Mouse (Mus musculus) frontal cortex, postnatal 10 days (tissue): ENCODE results near the gene R3hdm2.

Source experiments
- DNase-seq, 2 experiments: peaks; one replicate each; pipeline ENCODE4 v3.0.0; 2022; ENCODE audit warnings: low spot score in 2 of 2, mixed read lengths in 1 of 2

The R3hdm2 gene

DNA sequence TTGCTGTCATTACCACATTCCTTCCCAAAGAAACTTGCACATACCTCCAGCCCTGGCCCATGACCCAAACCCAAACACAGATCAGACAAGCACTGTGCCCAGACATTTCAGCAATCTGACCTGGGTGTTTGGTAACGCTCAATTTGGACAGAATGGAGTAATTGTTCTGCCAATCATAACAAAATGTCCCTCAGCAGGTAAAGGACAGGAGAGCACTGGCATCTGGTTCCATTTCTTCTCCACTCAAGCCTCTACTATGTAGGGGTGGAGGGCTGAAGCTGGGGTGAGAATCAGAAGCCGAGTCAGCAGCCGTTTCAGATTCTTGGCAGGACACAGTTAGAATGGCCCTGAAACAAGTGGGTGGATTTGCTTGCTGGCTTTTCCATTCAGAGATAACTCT, 112.0 kb downstream of the R3hdm2 start:
- no peak for DNase-seq

DNA sequence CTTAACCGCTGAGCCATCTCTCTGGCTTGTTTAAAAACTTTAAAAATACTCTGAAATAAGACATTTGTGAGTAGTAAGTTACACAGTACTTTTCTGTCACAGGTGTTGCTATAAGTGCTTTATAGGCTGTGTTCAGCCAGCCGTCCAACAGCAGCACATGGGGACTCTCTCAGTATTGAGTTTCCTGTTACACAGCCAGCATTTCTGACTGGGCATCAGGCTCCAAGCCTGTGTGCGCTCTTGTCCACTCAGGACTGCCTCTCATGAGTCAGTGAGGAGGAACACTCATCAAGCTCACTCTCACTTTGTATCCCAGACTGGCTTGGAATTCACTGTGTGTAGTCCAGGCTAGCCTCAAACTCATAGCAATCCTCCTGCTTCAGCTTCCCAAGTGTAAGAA, 116.0 kb downstream of the R3hdm2 start:
- DNase-seq = no peak

DNA sequence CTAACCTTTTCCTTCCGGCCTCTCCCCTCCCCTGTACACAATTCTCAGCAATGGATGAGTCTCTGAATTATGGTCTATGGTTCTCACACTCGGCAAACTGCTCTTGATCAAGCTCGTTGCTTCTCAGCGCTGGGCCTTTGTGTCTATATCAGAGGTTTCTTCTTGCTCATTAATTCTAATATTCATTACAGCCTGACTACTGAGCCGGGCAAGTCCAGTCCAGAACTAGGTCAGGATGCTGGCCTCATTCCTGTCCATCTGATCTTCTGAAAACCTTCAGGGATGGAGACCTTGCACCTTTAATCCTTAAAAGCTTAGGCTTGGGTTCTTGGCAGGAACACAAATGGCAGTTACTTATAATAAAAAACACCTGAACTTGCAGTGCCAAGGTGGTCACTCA, 119.4 kb downstream of the R3hdm2 start:
- DNase-seq = no peak

DNA sequence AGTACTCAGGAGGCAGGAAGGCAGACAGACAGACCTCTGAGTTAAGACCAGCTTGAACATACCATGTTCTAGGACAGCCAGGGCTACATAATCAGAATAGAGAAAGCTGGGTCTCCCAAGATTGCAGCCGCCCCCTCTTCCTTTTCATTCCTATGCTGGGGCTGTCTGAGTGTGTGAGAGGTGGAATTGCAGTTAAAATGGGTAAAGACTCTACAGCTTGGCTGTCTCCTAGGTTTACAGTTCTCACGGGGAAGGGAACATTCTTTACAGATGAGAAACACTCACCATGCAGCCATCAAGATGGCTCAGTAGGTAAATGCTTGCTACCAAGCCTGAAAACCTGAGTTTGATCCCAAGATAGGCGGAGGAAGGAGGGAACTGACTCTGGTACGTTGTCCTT, 119.9 kb downstream of the R3hdm2 start:
- DNase-seq = no peak

DNA sequence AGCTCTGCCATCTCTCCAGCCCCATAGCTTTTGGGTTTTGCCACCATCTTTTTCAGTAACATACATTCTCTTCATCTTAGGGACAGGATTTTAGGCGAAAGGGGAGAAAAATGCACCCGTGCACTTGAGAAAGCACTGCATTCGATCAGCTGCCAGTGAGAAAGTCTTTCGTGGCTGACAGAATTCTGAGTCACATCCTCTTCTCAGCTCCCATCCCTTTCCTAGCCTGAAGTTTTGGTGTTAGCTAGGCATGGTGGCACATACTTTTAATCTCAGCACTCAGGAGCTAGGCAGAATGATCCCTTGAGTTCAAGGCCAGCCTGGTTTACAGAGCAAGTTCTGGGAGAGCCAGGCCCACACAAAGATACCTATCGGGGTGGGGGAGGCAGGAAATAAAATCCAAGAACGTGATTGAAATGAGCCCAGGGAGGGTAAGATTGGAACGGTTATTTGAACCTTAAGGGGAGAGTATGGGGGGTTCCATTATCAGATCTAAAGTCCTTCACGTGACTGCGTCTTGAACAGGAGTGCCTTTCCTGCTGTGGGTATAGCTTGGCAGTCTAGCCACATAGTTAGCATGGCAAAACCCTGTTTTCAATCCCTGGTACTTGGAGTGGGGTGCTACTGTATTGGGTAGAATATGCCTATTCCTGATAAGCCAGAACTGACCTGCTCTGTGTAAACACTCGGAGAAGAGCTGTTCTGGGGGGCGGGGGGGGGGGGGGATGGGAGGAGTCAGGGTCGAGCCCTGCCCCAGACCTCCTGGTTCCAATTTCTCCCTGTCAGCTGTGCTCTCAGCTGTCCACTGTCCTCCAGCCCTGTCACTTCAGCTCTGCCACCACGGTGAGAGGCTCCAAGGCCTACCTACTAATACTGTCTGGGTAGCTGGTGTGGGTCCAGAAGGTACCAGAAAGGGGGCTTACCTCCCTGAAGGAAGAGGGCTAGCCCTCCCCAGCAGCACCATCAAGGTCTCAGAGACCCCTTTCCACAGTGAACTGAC, 121.1 kb downstream of the R3hdm2 start, which contains the start of gene Stac3:
Gene Stac3 (plus strand): TSS at position 793 of the 1,000 bp plus-strand sequence.
- no peak for DNase-seq

DNA sequence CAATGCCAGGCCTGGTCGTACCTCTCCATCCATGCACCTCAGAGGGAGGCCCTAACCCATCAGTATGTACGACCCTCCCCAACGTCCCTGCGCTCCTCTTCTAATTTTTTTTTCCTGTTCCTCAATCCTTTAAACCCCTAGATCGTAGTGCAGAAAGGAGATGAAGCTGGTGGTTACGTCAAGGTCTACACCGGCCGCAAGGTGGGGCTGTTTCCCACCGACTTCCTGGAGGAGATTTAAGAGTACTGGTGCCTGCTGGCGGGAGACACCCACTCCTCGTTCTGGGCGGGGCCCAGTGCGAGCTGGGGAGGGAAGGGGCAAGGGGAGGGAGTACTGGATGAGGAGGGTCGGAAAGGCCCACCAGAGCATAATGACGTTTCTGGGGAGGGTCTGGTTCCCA, 128.1 kb downstream of the R3hdm2 start:
- DNase-seq = peak; percentile 74

DNA sequence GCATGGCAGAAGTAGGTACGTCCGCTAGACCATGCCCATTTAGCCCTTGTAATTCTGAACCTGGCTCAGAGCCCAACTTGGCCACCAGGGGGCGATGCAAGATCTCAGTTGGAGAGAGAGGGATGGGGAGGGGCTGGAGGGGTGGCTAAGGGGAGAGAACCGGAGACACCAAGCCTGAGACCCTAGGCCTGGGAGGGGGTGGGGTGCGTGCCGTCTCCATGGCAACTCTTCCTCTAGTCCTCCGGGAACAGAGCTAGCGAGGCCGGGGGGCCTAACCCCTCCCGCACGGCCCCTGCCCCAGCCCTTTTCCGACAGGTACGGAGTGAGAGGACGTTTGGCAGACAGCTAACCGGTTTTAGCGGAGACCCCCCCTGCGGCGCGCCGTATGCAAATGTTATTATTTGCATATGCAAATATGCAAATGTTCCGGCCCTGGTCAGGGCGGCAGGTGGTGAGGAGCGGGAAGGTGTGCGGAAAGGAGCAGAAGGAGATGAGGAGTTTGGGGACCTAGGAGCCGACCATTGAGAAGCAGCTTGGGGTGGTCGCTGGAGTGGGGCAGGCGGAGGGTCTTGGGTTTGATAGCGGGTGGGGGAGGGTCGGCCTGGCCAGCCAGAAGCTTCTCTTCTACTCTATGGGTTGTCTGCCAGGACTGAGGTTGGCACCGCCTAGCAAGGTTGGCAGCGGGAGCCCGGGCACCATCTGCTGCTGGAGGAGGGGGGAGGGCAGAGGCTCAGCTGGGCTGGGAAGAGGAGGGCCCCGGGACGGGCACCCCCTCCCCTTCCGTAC, 129.1 kb downstream of the R3hdm2 start:
- DNase-seq = peak; percentile 79 to 86

DNA sequence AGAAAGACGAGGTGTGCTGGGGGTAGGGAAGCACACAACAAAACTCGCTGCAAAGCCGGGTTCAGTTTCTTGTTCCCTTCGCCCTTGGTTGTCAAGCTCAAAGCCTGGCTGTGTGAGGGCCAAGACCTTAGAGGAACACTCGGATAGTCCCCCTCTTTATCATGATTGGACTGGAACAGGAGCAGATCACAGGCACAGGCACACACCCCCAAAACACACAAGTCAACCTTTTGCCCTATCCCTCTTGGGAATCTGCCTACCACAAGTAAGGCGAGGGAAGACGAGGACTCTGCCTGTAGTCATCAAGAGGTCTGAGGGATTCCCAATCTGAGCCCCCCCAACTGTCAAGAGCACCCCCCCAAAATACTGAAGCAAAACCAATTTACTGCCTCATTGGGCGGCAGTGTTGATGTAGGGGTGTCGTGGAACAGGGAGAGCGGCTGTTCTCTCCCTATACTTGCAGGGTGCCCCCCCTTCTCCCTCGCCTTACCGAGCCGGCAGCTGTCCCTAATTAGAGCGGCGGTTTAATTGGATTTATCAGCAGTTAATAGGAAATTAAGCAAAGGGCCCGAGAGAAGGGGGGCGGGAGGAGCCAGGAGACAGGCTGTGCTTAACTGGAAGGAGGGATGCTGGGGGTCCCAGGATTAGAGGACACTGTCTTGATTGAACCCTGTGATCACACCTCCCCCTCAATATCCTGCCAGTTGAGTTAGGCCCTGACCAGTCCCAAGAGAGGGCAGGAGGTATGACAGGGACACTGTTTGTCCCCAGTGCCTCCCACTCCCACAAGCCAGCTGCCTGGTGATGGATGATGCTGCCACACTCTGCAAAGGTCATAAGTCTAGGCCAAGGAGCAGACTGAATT, 129.9 kb downstream of the R3hdm2 start:
- DNase-seq = no peak

DNA sequence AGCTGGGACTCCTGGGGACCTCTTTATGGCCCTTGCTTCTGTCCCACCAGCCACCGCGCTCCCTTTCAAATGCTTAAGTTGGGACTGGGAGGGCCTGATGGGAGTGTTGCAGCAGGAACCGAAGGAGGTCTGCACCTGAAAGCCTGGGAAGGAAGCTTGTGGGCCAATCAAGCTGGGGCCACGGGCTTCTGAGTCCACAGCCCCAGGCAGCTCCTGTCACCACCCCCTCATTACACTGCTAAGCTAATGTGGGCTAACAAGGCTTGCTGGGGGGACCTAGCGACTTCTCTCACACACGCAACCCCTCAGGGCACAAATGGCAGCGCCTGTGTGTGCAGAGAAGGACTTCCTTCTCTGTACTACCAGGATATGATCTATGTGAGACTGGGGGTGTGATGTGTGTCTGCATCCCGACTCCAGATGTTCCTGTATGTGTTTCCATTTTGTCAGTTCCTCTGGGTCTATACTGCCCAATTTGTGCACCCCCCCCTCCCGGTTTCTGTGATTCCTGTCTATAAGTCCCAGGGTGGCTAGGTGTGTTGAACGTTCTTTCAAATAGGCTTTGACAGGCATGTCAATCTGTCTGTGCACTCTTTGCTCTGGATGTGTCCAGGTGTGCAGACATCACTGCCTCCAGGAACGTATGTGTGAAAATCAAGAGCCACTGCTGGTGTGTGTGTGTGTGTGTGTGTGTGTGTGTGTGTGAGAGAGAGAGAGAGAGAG, 130.9 kb downstream of the R3hdm2 start:
- DNase-seq = no peak

DNA sequence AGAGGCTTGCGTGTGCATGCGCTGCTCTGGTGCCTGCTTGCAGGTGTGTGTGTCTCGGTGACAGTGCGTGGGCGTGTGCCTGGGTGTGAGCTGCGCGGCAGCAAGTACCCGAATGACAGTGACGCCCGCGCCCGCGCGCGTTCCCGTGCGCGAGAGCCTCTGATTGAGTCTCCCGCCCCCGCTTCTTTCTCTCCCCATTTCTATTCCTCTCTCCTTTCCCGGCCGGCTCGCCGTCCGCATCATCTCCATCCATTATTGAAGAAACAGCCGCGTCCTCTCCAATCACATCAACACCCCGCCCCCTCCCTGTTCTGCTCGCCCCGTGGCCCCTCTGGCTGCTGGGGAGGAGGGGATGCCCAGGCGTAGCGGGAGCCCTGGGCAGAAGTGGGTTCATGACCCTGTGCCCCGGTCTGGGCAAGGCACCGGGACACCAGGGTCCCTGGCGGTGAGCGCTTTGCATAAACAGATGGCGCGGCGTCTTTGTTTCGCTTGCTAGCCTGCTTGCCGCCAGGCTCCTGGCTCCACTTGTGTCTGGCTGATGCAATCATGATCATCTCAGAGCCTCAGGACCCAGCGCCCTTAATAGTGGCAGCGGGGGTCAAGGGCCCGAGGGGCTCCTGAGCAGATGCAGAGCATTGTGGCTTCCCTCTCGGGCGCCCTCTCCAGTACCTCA, 131.6 kb downstream of the R3hdm2 start:
- DNase-seq = peak; percentile 82 to 89

DNA sequence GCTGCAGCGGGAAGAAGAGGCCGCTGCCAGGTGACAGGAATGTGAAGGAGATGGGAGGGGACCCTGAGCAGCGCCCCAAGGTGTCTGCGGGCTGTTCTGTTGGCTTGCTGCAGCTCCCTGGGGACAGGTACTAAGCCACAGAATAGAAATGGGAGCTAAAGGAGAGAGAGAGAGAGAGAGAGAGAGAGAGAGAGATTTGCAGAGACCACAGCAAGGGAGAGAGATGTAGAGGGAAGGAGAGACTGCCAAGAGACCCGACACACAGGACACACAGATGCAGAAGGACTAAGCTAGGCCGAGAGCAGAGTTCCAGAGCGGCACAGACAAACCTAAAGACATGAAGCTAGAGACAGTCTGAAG, 132.2 kb downstream of the R3hdm2 start:
- DNase-seq = no peak

DNA sequence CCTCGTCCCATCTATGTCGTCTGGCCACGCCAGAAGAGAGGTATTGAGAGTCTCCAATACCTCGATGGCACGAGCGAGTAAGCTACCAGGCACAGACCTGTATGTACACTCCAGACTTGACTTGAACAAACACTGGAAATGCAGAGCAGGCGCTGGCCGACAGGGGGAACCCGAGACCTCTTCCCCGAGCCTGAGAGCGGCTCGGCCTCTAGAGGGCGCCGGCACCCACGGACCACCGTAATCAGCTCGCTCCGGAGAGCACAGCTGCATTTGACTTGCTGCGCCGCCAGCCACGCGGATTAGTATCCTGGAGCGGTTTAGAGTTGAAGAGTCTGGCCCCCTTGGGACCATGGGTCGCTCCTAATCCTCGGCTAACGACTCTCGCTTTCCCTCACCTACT, 132.7 kb downstream of the R3hdm2 start:
- peak; percentile 82 to 94 for DNase-seq

DNA sequence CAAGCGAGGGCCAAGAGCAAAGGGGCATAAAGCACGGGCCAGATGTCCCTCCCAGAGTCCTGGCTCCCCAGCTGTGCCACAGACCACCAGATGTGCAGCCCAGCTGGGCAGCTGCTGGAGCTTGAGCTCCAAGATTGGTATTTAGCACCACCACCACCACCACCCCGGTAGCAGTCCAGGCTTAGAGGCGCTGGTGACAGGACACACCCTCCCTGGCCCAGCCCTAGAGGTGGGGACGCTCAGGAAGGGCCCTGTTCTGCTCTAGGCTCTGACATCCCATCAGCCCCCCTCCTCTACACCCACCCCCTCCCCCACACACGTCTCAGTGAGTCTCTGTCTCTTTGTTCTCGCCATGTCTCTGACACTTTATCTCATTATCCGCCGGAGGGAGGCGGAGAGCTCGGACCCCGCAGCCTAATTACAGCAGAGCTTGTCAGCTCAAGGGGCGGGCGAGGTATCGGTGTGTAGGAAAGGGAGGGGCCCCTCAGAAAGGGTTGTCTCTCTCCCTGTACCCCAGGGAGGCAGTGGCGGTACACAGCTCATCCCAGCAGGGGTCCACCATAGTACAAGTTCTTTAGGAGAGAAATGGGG, 133.5 kb downstream of the R3hdm2 start:
- no peak for DNase-seq

DNA sequence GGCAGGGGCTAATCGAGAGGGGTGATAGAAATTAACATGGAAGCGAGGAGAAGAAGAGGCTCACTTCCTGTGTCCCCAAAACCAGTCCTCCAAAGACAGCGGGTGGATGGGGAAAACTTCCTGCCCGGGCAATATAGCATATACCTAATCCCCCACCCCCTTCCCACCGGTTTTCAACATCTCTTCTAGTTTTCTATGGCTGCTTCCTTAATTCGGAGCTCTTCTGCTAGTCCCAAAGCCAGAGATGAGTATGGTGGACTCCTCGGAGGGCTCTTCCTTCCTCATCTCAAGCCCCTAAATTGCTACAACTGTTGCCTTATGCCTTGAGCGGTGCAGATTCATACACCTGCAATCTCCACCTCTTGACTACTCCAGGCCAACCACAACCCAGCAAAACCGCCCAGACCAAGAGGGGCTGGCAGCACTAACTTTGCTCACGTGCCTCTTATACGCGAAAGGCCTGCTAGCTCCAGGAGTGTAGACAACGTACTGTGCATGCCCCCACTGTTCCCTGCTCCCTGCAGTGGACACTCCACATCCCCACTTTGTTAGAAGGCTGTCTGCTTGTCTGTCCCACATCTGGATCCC, 134.1 kb downstream of the R3hdm2 start:
- DNase-seq = no peak

DNA sequence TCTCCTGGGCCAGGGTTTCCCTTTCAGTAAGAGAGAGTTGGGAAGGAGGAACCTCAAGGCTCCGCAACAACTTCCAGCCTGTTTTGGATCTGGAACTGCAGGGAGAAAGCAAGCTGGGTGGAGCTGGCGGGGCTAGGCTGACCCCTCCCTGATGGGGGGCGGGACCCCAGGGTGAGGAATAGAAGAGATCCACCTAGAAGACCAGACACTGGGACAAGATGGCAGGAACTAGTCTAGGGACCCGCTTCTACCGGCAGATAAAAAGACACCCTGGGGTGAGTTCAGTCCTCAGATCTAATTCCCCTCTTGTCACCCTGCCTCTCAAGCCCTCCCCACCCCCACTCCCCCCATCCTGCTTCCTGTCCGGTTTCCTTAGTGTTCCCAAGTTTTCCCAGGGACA, 134.6 kb downstream of the R3hdm2 start, which contains the start of gene Ndufa4l2:
Gene Ndufa4l2 (plus strand): TSS at position 204 of the 400 bp plus-strand sequence.
- DNase-seq = no peak

DNA sequence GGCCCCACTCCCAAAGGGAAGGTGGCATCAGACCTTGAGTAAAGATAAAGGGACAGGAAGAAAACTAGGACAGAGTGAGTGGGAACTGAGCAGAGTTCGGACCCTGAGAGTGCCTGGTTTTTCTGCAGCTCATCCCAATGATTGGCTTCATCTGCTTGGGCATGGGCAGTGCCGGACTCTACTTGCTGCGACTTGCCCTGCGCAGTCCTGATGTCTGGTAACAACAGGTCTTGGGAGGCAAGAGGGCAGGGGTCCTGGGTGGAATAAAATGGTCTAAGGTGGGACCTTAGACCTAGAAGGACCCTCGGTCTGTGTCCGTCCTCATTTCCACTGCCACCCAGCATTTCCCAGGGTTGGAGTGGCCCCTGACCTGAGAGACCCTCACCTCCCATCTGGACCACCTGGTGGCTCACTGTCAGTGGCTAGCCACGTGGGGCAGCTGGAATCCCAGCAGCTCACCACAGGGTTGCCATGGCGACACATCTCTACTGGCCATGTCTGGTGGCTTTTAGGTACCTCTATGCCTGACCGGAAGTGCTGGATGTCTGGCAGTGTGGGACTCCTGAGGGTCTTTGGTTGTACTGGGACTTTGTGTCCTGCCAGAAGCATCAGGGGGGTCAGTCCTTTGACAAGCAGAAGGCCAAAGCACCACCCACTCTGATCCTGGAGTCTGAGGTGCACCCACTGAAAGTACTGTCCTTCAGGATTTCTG, 135.3 kb downstream of the R3hdm2 start:
- DNase-seq = no peak

DNA sequence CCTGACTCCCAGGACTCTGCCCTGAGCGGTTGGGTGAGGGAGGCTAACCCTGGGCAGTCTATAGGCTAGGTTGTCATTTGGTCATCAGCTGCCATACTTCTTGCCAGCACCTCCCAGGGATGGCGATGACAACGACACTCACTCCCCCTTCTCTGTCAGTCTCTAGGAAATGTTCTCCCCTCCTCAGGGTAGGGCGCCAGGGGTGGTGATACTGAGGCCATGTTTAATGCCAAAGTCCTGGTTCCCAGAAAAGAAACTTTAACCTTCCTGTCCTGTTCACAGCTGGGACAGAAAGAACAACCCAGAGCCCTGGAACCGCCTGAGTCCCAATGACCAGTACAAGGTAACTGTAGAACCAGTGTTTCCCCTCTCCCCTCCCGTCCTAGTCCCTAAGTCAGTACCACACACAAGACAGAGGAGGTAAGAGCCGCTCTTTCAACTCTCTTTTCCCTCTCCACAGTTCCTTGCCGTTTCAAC, 135.9 kb downstream of the R3hdm2 start:
- no peak for DNase-seq

DNA sequence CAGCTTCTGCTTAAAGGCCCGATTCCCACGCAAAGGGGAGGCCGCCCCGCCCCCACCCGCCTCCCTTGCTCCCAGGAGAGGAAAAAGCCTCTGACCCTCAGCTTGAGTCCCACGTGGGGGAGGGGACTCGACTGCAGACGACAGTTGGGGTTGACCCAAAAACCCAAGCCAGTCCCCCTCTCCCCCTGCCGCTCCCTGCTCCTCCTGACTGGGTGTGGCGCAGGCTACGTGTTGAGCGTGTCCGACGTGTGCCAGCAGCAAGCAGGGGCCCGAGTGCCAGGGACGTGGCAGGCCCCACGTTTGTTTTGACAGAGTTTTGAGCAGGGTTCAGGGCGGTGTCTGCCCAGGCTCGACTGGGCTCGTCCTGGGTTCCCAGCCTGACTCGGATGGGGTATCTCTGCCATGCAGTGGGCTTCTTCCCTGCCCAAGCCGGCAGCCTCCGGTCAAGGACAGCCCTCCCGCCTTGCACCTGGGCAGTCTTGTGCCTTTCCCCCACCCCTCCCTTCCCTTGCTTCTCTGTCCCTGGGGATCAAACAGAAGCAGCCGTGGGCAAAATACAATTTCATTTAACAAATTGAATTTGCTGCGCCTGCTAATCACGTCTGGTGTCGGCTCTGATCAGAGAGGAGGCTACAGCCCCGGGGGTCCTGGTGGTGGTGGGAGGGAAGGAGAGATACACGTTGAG, 136.6 kb downstream of the R3hdm2 start:
- no peak for DNase-seq
